Mouse (Mus musculus) heart, postnatal 0 days (tissue): ENCODE results near the gene Prmt3. TPM values are rescaled to one million over a fixed set of nuclear protein-coding genes. Genes with fewer than 3 reads are reported as not detected.

Experiments used
- ATAC-seq: fragments of 200-750 bp; cut with Nextera tagmentation; 2 replicates; pipeline ENCODE4 v1.8.0; 2017; ENCODE audit warnings: low read depth, moderate number of reproducible peaks, moderate library complexity; ENCODE audit not compliant: insufficient read depth
- DNase-seq: peaks from one replicate; pipeline ENCODE4 v3.0.0-alpha.2; 2016; ENCODE audit warnings: low spot score
- H3K27ac ChIP-seq: fragments of 300-500 bp; sonication (generic); 2 replicates; pipeline ENCODE4 v1.5.1; 2014; ENCODE audit warnings: low read depth, mild to moderate bottlenecking
- H3K27me3 ChIP-seq: fragments of 300-500 bp; sonication (generic); 2 replicates; pipeline ENCODE4 v1.6.1; 2014; ENCODE audit warnings: low read length, mixed read lengths; ENCODE audit not compliant: control insufficient read depth, insufficient read depth
- H3K36me3 ChIP-seq: fragments of 300-500 bp; sonication (generic); replicated peaks from 2 replicates; pipeline ENCODE4 v1.6.1; 2014; ENCODE audit warnings: low read length, mixed read lengths; ENCODE audit not compliant: control insufficient read depth, insufficient read depth
- H3K4me1 ChIP-seq: fragments of 300-500 bp; sonication (generic); 2 replicates; pipeline ENCODE4 v1.6.1; 2014; ENCODE audit warnings: antibody characterized with exemption; ENCODE audit not compliant: control insufficient read depth, insufficient read depth
- H3K4me2 ChIP-seq: fragments of 300-500 bp; sonication (generic); 2 replicates; pipeline ENCODE4 v1.6.1; 2014; ENCODE audit warnings: low read depth, mild to moderate bottlenecking, low read length, moderate library complexity
- H3K4me3 ChIP-seq: fragments of 300-500 bp; sonication (generic); 2 replicates; pipeline ENCODE4 v1.5.1; 2014; ENCODE audit warnings: low read depth, low read length
- H3K9ac ChIP-seq: fragments of 300-500 bp; sonication (generic); replicated peaks from 2 replicates; pipeline ENCODE4 v1.6.1; 2014; ENCODE audit warnings: low read depth, low read length, mixed read lengths
- H3K9me3 ChIP-seq: fragments of 300-500 bp; sonication (generic); replicated peaks from 2 replicates; pipeline ENCODE4 v1.6.1; 2016; ENCODE audit warnings: low read length; ENCODE audit not compliant: control insufficient read depth
- CTCF ChIP-seq: IDR thresholded peaks from 2 replicates; pipeline ENCODE4 v1.5.1; 2016; ENCODE audit warnings: antibody characterized with exemption, control low read depth, low read depth
- EP300 ChIP-seq: IDR thresholded peaks from 2 replicates; pipeline ENCODE4 v1.6.1; 2016; ENCODE audit warnings: antibody characterized with exemption, low read depth
- WGBS: fragments of 180-500 bp; shearing (Covaris S2); extraction: QIAGEN DNeasy Blood & Tissue Kit; methylation state at CpG from one replicate; pipeline ENCODE4 v1.1.7; 2014; 5-methylcytosine and 5-hydroxymethylcytosine counted together
- polyA plus RNA-seq: library from polyadenylated mRNA; unstranded; fragments of >200 nt; fragmentation: Nextera tagmentation; extraction: Ambion mirVana; gene quantifications from 2 replicates; pipeline ENCODE4 v1.2.1, GENCODE M21; 2015
- total RNA-seq: library from RNA; depleted of rRNA; stranded (reverse); fragments of >200 nt; gene quantifications from 2 replicates; pipeline ENCODE4 v1.2.3, GENCODE M21; 2014; ENCODE audit warnings: low replicate concordance

Prmt3 gene
- total and polyA plus RNA-seq, 2 experiments from 2014 or later, result 27.1 to 34.7 TPM

- 70% methylated on average over 1 of the region's 1 CpGs for WGBS
- TF ChIP-seq EP300 (no peak), CTCF (no peak)
These were observed 43.2 kb downstream of the Prmt3 start for GRCm38 (mm10) chr7:49821370-49821769.

GRCm38 (mm10) chr7:49822028-49822427, 43.9 kb downstream of the Prmt3 start:
- DNase-seq (no peak), ATAC-seq (no peak)
- Histone ChIP-seq H3K27me3 (no peaks in the 10 kb centered on the region), H3K4me3 (no peak overlapping the region), H3K27ac (no peak overlapping the region), H3K9ac (no peak overlapping the region), H3K4me1 (peaks cover 5% of the 10 kb centered on the region; the same call in 1 of the 2 replicates), H3K4me2 (no peak overlapping the region), H3K36me3 (peaks cover 25% of the 10 kb centered on the region), H3K9me3 (no peaks in the 10 kb centered on the region)
- 35% methylated on average over 2 of the region's 2 CpGs for WGBS
- TF ChIP-seq CTCF (no peak), EP300 (no peak)

More at GRCm38 (mm10) chr7:49821370-49821769, 43.2 kb downstream of the Prmt3 start:
- H3K36me3 ChIP-seq, result peaks cover 18% of the 10 kb centered on the region
- peaks cover 5% of the 10 kb centered on the region; the same call in 1 of the 2 replicates for H3K4me1 ChIP-seq
- no peak overlapping the region for H3K27ac ChIP-seq
- H3K9me3 ChIP-seq, result no peaks in the 10 kb centered on the region
- H3K4me2 ChIP-seq, result no peak overlapping the region
- no peak overlapping the region for H3K9ac ChIP-seq
- no peak overlapping the region for H3K4me3 ChIP-seq
- DNase-seq (no peak), ATAC-seq (no peak)
- no peaks in the 10 kb centered on the region for H3K27me3 ChIP-seq

DNA sequence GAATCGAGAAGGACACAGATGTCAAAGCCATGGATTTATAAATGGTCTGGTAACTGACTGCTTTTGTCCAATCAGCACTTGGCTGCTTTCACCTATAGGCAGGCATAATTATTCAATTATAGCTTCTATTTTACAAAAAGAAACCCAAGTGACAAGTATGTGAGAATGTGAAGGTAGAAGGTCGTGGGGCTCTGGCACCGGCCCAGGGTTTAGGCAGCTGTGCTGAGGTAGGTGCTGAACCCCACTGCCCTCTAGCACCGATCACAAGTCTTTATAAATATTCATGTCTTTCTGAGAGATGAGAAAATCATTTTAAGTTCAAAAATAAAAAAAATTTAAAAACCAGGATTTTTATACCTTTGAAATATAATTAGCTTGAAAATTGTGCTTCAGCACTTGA, 45.4 kb downstream of the Prmt3 start:
- Histone ChIP-seq H3K36me3 (peaks cover 37% of the 10 kb centered on the region), H3K27ac (no peak overlapping the region), H3K4me2 (no peak overlapping the region), H3K27me3 (no peaks in the 10 kb centered on the region), H3K9ac (no peak overlapping the region), H3K4me3 (no peak overlapping the region), H3K9me3 (no peaks in the 10 kb centered on the region), H3K4me1 (peaks cover 5% of the 10 kb centered on the region; the same call in 1 of the 2 replicates)
- WGBS, result 92% methylated on average over 4 of the region's 4 CpGs
- TF ChIP-seq EP300, result no peak
- TF ChIP-seq CTCF, result no peak
- DNase-seq (no peak), ATAC-seq (no peak)

DNA sequence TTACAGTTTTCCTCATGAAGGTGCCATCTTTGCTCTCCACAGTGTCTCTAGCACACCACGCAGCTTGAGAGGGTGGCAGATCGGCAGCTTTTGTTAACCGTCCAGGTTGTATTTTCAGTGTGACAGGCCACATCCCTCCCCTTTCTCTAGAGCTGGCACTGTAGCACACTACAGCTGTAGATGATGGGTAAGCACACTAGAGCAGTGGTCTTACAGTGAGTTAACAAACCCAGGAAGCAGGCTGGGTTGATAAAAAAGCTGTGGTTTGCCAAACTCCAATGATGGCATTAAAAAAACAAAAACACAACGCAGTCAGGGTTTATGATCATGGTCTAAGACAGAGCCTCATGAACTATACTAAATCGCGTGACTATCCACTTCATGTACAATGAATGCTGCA, 45.9 kb downstream of the Prmt3 start:
- no peak overlapping the region for H3K4me3 ChIP-seq
- H3K36me3 ChIP-seq, result peaks cover 37% of the 10 kb centered on the region
- no peak for TF ChIP-seq CTCF
- H3K27me3 ChIP-seq, result no peaks in the 10 kb centered on the region
- H3K4me1 ChIP-seq, result peaks cover 5% of the 10 kb centered on the region; the same call in 1 of the 2 replicates
- H3K9me3 ChIP-seq, result no peaks in the 10 kb centered on the region
- DNase-seq, result no peak
- WGBS, result 90% methylated on average over 6 of the region's 6 CpGs
- no peak overlapping the region for H3K9ac ChIP-seq
- H3K4me2 ChIP-seq, result no peak overlapping the region
- no peak overlapping the region for H3K27ac ChIP-seq
- ATAC-seq, result no peak

DNA sequence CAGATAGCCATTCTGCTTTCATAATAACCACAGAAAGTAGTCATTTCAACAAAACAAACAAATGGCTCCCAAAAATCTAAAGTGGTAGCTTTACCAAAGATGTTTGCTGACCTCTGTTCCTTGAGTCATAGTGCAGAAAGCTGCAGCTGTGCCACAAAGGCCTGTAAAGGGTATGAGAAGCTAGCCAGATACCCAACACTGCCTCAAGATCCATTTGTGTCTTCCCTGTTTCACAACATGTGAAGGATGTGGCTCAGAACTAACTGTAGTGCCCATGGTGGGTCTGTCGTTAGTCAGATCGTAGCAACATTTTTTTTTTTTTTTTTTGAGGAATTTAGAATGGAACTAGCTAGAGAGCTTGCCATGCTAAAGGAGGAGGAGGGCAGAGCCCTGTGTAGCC, 46.4 kb downstream of the Prmt3 start:
- no peaks in the 10 kb centered on the region for H3K27me3 ChIP-seq
- peaks cover 5% of the 10 kb centered on the region; the same call in 1 of the 2 replicates for H3K4me1 ChIP-seq
- H3K4me2 ChIP-seq, result no peak overlapping the region
- no peak overlapping the region for H3K27ac ChIP-seq
- peaks cover 38% of the 10 kb centered on the region for H3K36me3 ChIP-seq
- no peak overlapping the region for H3K9ac ChIP-seq
- no peak overlapping the region for H3K4me3 ChIP-seq
- TF ChIP-seq CTCF (no peak), EP300 (no peak)
- no peak for ATAC-seq
- no peaks in the 10 kb centered on the region for H3K9me3 ChIP-seq
- WGBS, result 75% methylated on average over 2 of the region's 2 CpGs
- no peak for DNase-seq

- ATAC-seq (no peak), DNase-seq (no peak)
These were observed 47.3 kb downstream of the Prmt3 start for GRCm38 (mm10) chr7:49825492-49825891.

More at GRCm38 (mm10) chr7:49825492-49825891, 47.3 kb downstream of the Prmt3 start:
- H3K27ac ChIP-seq, result no peak overlapping the region
- H3K4me2 ChIP-seq, result no peak overlapping the region
- TF ChIP-seq CTCF, result no peak
- no peak for TF ChIP-seq EP300
- H3K27me3 ChIP-seq, result no peaks in the 10 kb centered on the region
- peaks cover 41% of the 10 kb centered on the region for H3K36me3 ChIP-seq
- no peak overlapping the region for H3K4me3 ChIP-seq
- H3K9me3 ChIP-seq, result no peaks in the 10 kb centered on the region
- H3K4me1 ChIP-seq, result peaks cover 5% of the 10 kb centered on the region; the same call in 1 of the 2 replicates
- H3K9ac ChIP-seq, result no peak overlapping the region
- WGBS, result 86% methylated on average over 3 of the region's 3 CpGs
